Mouse (Mus musculus): ENCODE results near the gene Phldb1. TPM values are rescaled to one million over a fixed set of nuclear protein-coding genes. Genes with fewer than 3 reads are reported as not detected.

Phldb1 gene
- polyA plus RNA-seq, 1 experiment, result 19.0 TPM

GRCm38 (mm10) chr9:44672291-44672865 is 62.6 kb downstream of the Phldb1 start:
- Histone ChIP-seq H3K9ac (ENCODE audit: low read depth, poor library complexity, severe bottlenecking) (no peak overlapping the region), H3K9me3 (replicated peaks; ENCODE audit: control insufficient read depth, insufficient read depth, low read length, poor library complexity, severe bottlenecking) (no peaks in the 10 kb centered on the region), H3K4me1 (ENCODE audit: control insufficient read depth, insufficient read depth, low read length) (no peaks in the 10 kb centered on the region), H3K27ac (ENCODE audit: insufficient read depth, low read length) (no peak overlapping the region), H3K4me3 (ENCODE audit: low read depth, low read length) (no peak overlapping the region), H3K27me3 (ENCODE audit: control insufficient read depth, insufficient read depth, low read length, poor library complexity, severe bottlenecking) (no peaks in the 10 kb centered on the region), H3K36me3 (ENCODE audit: control insufficient read depth, insufficient read depth, low read length, poor library complexity, severe bottlenecking) (no peaks in the 10 kb centered on the region)
- no peak for TF ChIP-seq CTCF (IDR thresholded peaks at IDR 0.05; ENCODE audit: low read depth, low read length)
- no peak for TF ChIP-seq EP300 (IDR thresholded peaks at IDR 0.05; ENCODE audit: insufficient read depth, low read depth, low read length)
- TF ChIP-seq POLR2A (IDR thresholded peaks at IDR 0.05; ENCODE audit: insufficient read depth, low read length), result no peak

GRCm38 (mm10) chr9:44671416-44671815 is 63.6 kb downstream of the Phldb1 start:
- Histone ChIP-seq H3K27ac (ENCODE audit: insufficient read depth, low read length) (no peak overlapping the region), H3K27me3 (ENCODE audit: control insufficient read depth, insufficient read depth, low read length, poor library complexity, severe bottlenecking) (no peaks in the 10 kb centered on the region), H3K9ac (ENCODE audit: low read depth, poor library complexity, severe bottlenecking) (no peak overlapping the region), H3K4me1 (ENCODE audit: control insufficient read depth, insufficient read depth, low read length) (no peaks in the 10 kb centered on the region), H3K4me3 (ENCODE audit: low read depth, low read length) (no peak overlapping the region), H3K36me3 (ENCODE audit: control insufficient read depth, insufficient read depth, low read length, poor library complexity, severe bottlenecking) (no peaks in the 10 kb centered on the region), H3K9me3 (replicated peaks; ENCODE audit: control insufficient read depth, insufficient read depth, low read length, poor library complexity, severe bottlenecking) (no peaks in the 10 kb centered on the region)
- TF ChIP-seq POLR2A (IDR thresholded peaks at IDR 0.05; ENCODE audit: insufficient read depth, low read length) (no peak), EP300 (IDR thresholded peaks at IDR 0.05; ENCODE audit: insufficient read depth, low read depth, low read length) (no peak), CTCF (IDR thresholded peaks at IDR 0.05; ENCODE audit: low read depth, low read length) (no peak)

- H3K4me1 ChIP-seq (ENCODE audit: control insufficient read depth, insufficient read depth, low read length), result no peaks in the 10 kb centered on the region
- H3K9ac ChIP-seq (ENCODE audit: low read depth, poor library complexity, severe bottlenecking), result no peak overlapping the region
- no peak overlapping the region for H3K4me3 ChIP-seq (ENCODE audit: low read depth, low read length)
- no peaks in the 10 kb centered on the region for H3K36me3 ChIP-seq (ENCODE audit: control insufficient read depth, insufficient read depth, low read length, poor library complexity, severe bottlenecking)
- H3K27me3 ChIP-seq (ENCODE audit: control insufficient read depth, insufficient read depth, low read length, poor library complexity, severe bottlenecking), result no peaks in the 10 kb centered on the region
- TF ChIP-seq EP300 (IDR thresholded peaks at IDR 0.05; ENCODE audit: insufficient read depth, low read depth, low read length), result no peak
- TF ChIP-seq POLR2A (IDR thresholded peaks at IDR 0.05; ENCODE audit: insufficient read depth, low read length), result no peak
- no peak for TF ChIP-seq CTCF (IDR thresholded peaks at IDR 0.05; ENCODE audit: low read depth, low read length)
- no peaks in the 10 kb centered on the region for H3K9me3 ChIP-seq (replicated peaks; ENCODE audit: control insufficient read depth, insufficient read depth, low read length, poor library complexity, severe bottlenecking)
- no peak overlapping the region for H3K27ac ChIP-seq (ENCODE audit: insufficient read depth, low read length)
Measured at GRCm38 (mm10) chr9:44663706-44664105, 71.3 kb downstream of the Phldb1 start.

- H3K4me1 ChIP-seq (ENCODE audit: control insufficient read depth, insufficient read depth, low read length), result no peaks in the 10 kb centered on the region
- peak overlapping the region; percentile 46 for H3K4me3 ChIP-seq (ENCODE audit: low read depth, low read length)
- no peak overlapping the region for H3K27ac ChIP-seq (ENCODE audit: insufficient read depth, low read length)
- peak; percentile 71 for TF ChIP-seq CTCF (IDR thresholded peaks at IDR 0.05; ENCODE audit: low read depth, low read length)
- no peak for TF ChIP-seq POLR2A (IDR thresholded peaks at IDR 0.05; ENCODE audit: insufficient read depth, low read length)
- H3K36me3 ChIP-seq (ENCODE audit: control insufficient read depth, insufficient read depth, low read length, poor library complexity, severe bottlenecking), result no peaks in the 10 kb centered on the region
- H3K9me3 ChIP-seq (replicated peaks; ENCODE audit: control insufficient read depth, insufficient read depth, low read length, poor library complexity, severe bottlenecking), result no peaks in the 10 kb centered on the region
- H3K27me3 ChIP-seq (ENCODE audit: control insufficient read depth, insufficient read depth, low read length, poor library complexity, severe bottlenecking), result no peaks in the 10 kb centered on the region
- H3K9ac ChIP-seq (ENCODE audit: low read depth, poor library complexity, severe bottlenecking), result peak overlapping the region; percentile 20
Measured at GRCm38 (mm10) chr9:44655098-44656066, 79.6 kb downstream of the Phldb1 start.

DNA sequence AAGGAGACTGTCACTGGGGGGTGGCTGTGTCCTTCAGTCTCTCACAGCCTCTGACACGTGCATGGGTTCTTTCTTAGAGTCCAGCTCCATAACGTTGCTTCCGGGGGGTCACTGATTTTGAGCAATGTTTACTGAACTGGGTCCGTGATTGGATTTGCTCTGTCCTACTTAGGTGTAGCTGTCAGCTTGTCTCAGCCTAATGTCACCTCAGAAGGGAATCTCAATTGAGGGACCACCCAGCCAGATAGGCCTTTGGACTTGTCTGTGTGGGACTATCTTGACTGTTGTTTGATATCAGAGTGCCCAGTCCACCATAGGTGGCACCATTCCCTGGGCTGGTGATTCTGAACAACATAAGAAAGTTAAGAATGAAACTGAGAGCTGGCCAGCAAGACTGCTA is 81.1 kb downstream of the Phldb1 start:
- Histone ChIP-seq H3K4me1 (ENCODE audit: control insufficient read depth, insufficient read depth, low read length) (no peaks in the 10 kb centered on the region), H3K36me3 (ENCODE audit: control insufficient read depth, insufficient read depth, low read length, poor library complexity, severe bottlenecking) (no peaks in the 10 kb centered on the region), H3K4me3 (ENCODE audit: low read depth, low read length) (no peak overlapping the region), H3K27ac (ENCODE audit: insufficient read depth, low read length) (no peak overlapping the region), H3K27me3 (ENCODE audit: control insufficient read depth, insufficient read depth, low read length, poor library complexity, severe bottlenecking) (no peaks in the 10 kb centered on the region), H3K9ac (ENCODE audit: low read depth, poor library complexity, severe bottlenecking) (no peak overlapping the region), H3K9me3 (replicated peaks; ENCODE audit: control insufficient read depth, insufficient read depth, low read length, poor library complexity, severe bottlenecking) (no peaks in the 10 kb centered on the region)
- TF ChIP-seq EP300 (IDR thresholded peaks at IDR 0.05; ENCODE audit: insufficient read depth, low read depth, low read length) (no peak), POLR2A (IDR thresholded peaks at IDR 0.05; ENCODE audit: insufficient read depth, low read length) (no peak), CTCF (IDR thresholded peaks at IDR 0.05; ENCODE audit: low read depth, low read length) (no peak)

DNA sequence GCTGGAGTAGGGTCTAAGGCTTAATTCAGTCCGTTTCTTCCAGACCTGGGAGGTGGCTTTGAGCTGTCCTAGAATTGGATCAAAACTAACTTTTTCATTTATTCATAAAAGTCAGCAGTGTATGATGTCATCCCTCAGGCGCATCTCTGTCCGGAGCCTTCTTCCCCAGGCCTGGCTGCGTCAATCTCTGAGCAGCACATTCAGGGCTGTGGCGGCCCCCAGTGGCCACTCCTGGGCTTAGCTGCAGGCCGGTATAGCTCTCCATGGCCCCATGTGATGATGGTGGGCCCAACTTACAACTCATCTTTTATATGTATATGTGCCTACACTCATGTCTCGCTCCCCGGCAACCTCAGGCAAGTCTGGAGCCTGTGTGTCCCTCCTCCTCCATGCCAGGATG is 83.0 kb downstream of the Phldb1 start:
- TF ChIP-seq EP300 (IDR thresholded peaks at IDR 0.05; ENCODE audit: insufficient read depth, low read depth, low read length) (no peak), POLR2A (IDR thresholded peaks at IDR 0.05; ENCODE audit: insufficient read depth, low read length) (no peak), CTCF (IDR thresholded peaks at IDR 0.05; ENCODE audit: low read depth, low read length) (peak; percentile 93)
- H3K4me1 ChIP-seq (ENCODE audit: control insufficient read depth, insufficient read depth, low read length), result no peaks in the 10 kb centered on the region
- no peaks in the 10 kb centered on the region for H3K9me3 ChIP-seq (replicated peaks; ENCODE audit: control insufficient read depth, insufficient read depth, low read length, poor library complexity, severe bottlenecking)
- H3K9ac ChIP-seq (ENCODE audit: low read depth, poor library complexity, severe bottlenecking), result no peak overlapping the region
- H3K4me3 ChIP-seq (ENCODE audit: low read depth, low read length), result no peak overlapping the region
- no peaks in the 10 kb centered on the region for H3K36me3 ChIP-seq (ENCODE audit: control insufficient read depth, insufficient read depth, low read length, poor library complexity, severe bottlenecking)
- H3K27ac ChIP-seq (ENCODE audit: insufficient read depth, low read length), result no peak overlapping the region
- no peaks in the 10 kb centered on the region for H3K27me3 ChIP-seq (ENCODE audit: control insufficient read depth, insufficient read depth, low read length, poor library complexity, severe bottlenecking)

Data from ES-Bruce4 (cell line).